Mouse (Mus musculus): ENCODE measurements around the gene Mbnl2.

DNA sequence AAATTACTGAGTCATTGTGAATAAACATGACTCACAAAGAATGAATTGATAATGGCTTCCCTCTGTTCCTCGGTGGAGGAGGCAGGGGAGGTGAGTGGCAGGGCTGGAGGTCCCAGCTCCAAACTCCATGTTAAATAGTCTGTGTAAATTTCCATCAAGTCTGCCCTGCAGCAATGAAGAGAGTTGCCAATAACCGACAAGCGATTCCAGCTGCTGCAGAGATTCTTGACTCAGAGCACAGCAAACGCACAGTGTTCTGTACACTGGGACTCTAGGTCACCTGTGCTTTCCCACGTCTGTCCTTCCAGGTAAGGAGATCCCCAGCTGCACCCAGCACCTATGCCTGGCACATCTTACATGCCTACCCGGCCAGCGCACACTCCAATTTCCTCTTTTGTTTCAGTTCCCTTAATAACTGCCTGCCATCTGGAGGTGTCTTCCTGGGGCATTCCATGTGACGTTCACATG, 158.5 kb downstream of the Mbnl2 start:
- TF ChIP-seq CTCF (IDR thresholded peaks at IDR 0.05; ENCODE audit: control insufficient read depth, insufficient read depth, low read length) (no peak), POLR2A (IDR thresholded peaks at IDR 0.05; ENCODE audit: borderline replicate concordance, control insufficient read depth, low read depth, low read length) (no peak)
